Mouse (Mus musculus): ENCODE results near the gene Bicdl1. TPM values are rescaled to one million over a fixed set of nuclear protein-coding genes. Genes with fewer than 3 reads are reported as not detected.

The Bicdl1 gene
- total RNA-seq, 1 experiment from 2014 or later = 10.2 TPM

- ATAC-seq (replicated peaks; ENCODE audit: insufficient number of reproducible peaks, low FRiP score, low TSS enrichment, poor library complexity, severe bottlenecking) = no peak
Observed at GRCm38 (mm10) chr5:115649699-115650098, 81.7 kb downstream of the Bicdl1 start.

GRCm38 (mm10) chr5:115648876-115649275, 82.5 kb downstream of the Bicdl1 start:
- ATAC-seq (replicated peaks; ENCODE audit: insufficient number of reproducible peaks, low FRiP score, low TSS enrichment, poor library complexity, severe bottlenecking) = no peak

- no peak for ATAC-seq (replicated peaks; ENCODE audit: insufficient number of reproducible peaks, low FRiP score, low TSS enrichment, poor library complexity, severe bottlenecking)
Observed at GRCm38 (mm10) chr5:115644192-115644591, 87.2 kb downstream of the Bicdl1 start.

GRCm38 (mm10) chr5:115635536-115635935, 95.9 kb downstream of the Bicdl1 start:
- peak; percentile 68 for ATAC-seq (replicated peaks; ENCODE audit: insufficient number of reproducible peaks, low FRiP score, low TSS enrichment, poor library complexity, severe bottlenecking)

GRCm38 (mm10) chr5:115634046-115634445, 97.4 kb downstream of the Bicdl1 start:
- no peak for ATAC-seq (replicated peaks; ENCODE audit: insufficient number of reproducible peaks, low FRiP score, low TSS enrichment, poor library complexity, severe bottlenecking)

GRCm38 (mm10) chr5:115633060-115633459, 98.4 kb downstream of the Bicdl1 start:
- ATAC-seq (replicated peaks; ENCODE audit: insufficient number of reproducible peaks, low FRiP score, low TSS enrichment, poor library complexity, severe bottlenecking) = no peak

- no peak for ATAC-seq (replicated peaks; ENCODE audit: insufficient number of reproducible peaks, low FRiP score, low TSS enrichment, poor library complexity, severe bottlenecking)
Observed at GRCm38 (mm10) chr5:115632358-115632714, 99.1 kb downstream of the Bicdl1 start.

- peak; percentile 67 for ATAC-seq (replicated peaks; ENCODE audit: insufficient number of reproducible peaks, low FRiP score, low TSS enrichment, poor library complexity, severe bottlenecking)
Observed at GRCm38 (mm10) chr5:115631505-115632357, 99.7 kb downstream of the Bicdl1 start, which contains the start of gene Rab35. TSS of gene Rab35 (plus strand) at chr5:115631908.

GRCm38 (mm10) chr5:115630291-115630690, 101.1 kb downstream of the Bicdl1 start:
- no peak for ATAC-seq (replicated peaks; ENCODE audit: insufficient number of reproducible peaks, low FRiP score, low TSS enrichment, poor library complexity, severe bottlenecking)

- ATAC-seq (replicated peaks; ENCODE audit: insufficient number of reproducible peaks, low FRiP score, low TSS enrichment, poor library complexity, severe bottlenecking) = no peak
Observed at GRCm38 (mm10) chr5:115629672-115630071, 101.7 kb downstream of the Bicdl1 start.

- ATAC-seq (replicated peaks; ENCODE audit: insufficient number of reproducible peaks, low FRiP score, low TSS enrichment, poor library complexity, severe bottlenecking) = peak; percentile 54; the same call in 1 of the 2 replicates
Observed at GRCm38 (mm10) chr5:115628083-115628482, 103.3 kb downstream of the Bicdl1 start.

GRCm38 (mm10) chr5:115626237-115626886, 105.1 kb downstream of the Bicdl1 start:
- ATAC-seq (replicated peaks; ENCODE audit: insufficient number of reproducible peaks, low FRiP score, low TSS enrichment, poor library complexity, severe bottlenecking) = no peak

- ATAC-seq (replicated peaks; ENCODE audit: insufficient number of reproducible peaks, low FRiP score, low TSS enrichment, poor library complexity, severe bottlenecking) = peak; percentile 43
Observed at GRCm38 (mm10) chr5:115623694-115624440, 107.6 kb downstream of the Bicdl1 start.

GRCm38 (mm10) chr5:115622686-115623085, 108.7 kb downstream of the Bicdl1 start:
- peak; percentile 37; the same call in 1 of the 2 replicates for ATAC-seq (replicated peaks; ENCODE audit: insufficient number of reproducible peaks, low FRiP score, low TSS enrichment, poor library complexity, severe bottlenecking)

GRCm38 (mm10) chr5:115619690-115620089, 111.7 kb downstream of the Bicdl1 start:
- no peak for ATAC-seq (replicated peaks; ENCODE audit: insufficient number of reproducible peaks, low FRiP score, low TSS enrichment, poor library complexity, severe bottlenecking)

GRCm38 (mm10) chr5:115614948-115615347, 116.5 kb downstream of the Bicdl1 start:
- ATAC-seq (replicated peaks; ENCODE audit: insufficient number of reproducible peaks, low FRiP score, low TSS enrichment, poor library complexity, severe bottlenecking) = 0 out of 2 replicates have a peak, but pooled peaks have one; percentile 45

GRCm38 (mm10) chr5:115613332-115613731, 118.1 kb downstream of the Bicdl1 start:
- no peak for ATAC-seq (replicated peaks; ENCODE audit: insufficient number of reproducible peaks, low FRiP score, low TSS enrichment, poor library complexity, severe bottlenecking)

GRCm38 (mm10) chr5:115611566-115611965, 119.9 kb downstream of the Bicdl1 start:
- ATAC-seq (replicated peaks; ENCODE audit: insufficient number of reproducible peaks, low FRiP score, low TSS enrichment, poor library complexity, severe bottlenecking) = no peak

GRCm38 (mm10) chr5:115603561-115603960, 127.9 kb downstream of the Bicdl1 start:
- no peak for ATAC-seq (replicated peaks; ENCODE audit: insufficient number of reproducible peaks, low FRiP score, low TSS enrichment, poor library complexity, severe bottlenecking)

Measured in monocyte, adult 5-6 weeks (primary cell).